Mouse (Mus musculus): ENCODE measurements around the gene Efhd1.

- no peak for TF ChIP-seq CTCF (conservative IDR thresholded peaks at IDR 0.05; ENCODE audit: low read length)
- TF ChIP-seq NANOG (IDR thresholded peaks at IDR 0.05; ENCODE audit: borderline replicate concordance, low read length) = no peak
These were observed 44.8 kb downstream of the Efhd1 start for GRCm38 (mm10) chr1:87308952-87309351.

Measured in E14TG2a.4 (cell line).